Mouse (Mus musculus) cerebellum, adult 11 months (tissue): Measurements from ENCODE around the gene Vav3.

Source experiments
- DNase-seq: peaks from one replicate; pipeline ENCODE4 v3.0.0; 2022

The Vav3 gene

DNA sequence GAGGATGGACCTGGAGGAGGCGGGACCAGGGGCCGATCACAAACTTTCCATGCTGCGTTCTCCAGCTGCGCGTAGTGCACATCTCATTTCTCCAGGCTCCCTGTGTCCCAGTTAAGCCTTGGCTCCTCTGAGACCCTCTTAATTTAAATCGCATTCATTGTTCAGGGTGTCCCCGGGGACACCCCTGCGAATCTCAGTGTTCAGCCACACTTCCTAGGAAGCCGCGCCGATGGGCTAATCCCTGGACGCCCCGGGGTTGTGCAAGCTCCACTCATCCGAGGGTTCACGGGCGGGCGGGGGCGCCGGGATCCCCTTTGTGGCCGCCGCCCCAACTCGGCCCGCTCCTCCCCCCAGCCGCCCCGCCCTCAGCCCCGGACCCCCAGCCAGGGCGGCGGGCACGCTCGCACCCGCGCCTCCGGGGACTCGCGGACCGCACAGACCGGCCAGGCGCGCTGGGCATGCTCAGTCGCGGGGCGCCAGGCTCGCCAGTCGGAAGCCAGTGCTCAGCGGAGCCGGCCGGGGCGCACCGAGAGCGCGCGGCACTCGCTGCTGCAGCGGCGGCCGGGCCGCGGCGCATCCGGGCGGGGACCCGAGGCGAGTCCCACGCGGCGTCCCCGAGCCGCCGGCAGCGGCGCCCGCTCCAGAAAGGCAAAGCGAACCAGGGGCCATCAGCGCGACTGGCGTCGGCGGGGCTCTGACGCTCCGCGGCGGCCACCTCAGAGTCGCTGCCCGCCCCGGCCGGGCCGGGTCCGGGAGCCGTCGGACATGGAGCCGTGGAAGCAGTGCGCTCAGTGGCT, at the start of gene Vav3:
Gene Vav3, plus strand, starts transcription at position 380 of the 797 bp plus-strand sequence.
- DNase-seq, result no peak

DNA sequence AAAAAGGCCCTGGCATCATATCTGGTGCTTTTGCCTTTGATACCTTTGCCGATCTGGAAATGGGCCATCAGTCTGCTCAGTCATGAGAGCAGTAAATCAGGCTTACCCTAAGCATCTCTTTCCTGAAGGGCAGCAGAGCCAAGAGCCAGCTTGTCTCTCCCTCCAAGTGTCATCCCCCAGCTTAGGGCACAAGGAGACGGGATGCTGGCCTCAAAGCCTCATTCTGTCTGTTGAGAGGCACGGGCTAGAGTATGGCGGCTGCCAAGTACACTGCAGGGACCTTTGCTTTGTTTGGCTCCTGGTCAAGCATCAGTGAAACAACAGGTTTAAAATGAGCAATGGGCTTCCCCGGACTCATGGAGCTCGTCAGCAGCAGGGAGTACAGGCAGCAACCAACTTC, 41.6 kb upstream of the Vav3 start:
- no peak for DNase-seq

DNA sequence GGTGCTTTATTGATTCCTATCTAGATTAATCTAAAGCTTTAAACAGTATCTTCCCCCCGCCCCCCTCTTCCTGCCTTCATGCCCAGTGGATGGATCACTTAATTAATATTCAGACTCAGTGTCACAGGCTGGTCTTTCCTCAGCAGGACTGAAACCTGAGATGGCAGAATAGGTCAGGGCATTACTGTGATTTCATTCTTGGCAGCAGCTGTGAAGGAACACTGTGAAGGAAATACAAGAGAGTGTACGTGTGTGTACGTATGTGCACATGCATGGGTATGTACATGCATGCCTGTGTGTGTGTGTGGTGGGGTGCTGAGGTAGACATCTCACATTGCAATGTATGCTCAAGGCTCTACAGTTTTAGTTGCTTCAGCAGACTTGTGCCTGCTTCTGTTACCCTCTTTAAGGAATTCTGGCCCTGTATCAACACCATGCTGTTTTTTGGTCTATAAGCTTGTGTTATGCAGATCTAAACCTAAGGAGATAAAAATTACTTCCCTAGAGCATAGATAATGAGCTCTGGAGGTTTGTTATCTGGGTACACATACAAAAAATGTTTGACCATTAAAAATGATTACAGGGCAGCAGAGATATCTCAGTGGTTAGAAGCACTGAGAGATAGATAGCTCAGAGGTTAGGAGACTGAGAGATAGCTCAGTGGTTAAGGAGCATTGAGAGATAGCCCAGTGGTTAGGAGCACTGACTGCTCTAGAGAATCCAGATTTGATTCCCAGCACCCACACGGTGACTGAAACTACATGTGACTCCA, 41.0 kb upstream of the Vav3 start:
- DNase-seq, result no peak

DNA sequence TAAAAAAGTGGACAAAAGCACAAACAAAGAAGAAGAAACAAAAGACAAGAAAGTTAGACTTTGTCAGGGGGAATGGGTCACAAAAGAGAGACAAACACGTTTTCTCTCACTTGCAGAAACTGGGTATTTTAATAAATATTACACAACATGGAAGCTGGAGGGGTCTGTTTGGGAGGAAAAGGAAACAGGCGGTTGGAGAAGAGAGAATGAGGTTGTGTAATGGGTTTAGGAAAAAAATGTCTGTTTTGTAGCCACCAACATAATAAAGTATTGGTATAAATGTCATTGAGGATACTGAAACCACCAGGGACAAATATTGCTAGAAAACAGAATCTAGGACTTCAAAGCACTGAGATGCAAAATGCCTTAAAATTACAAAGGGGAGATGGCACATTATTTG, 38.4 kb upstream of the Vav3 start:
- DNase-seq, result no peak

DNA sequence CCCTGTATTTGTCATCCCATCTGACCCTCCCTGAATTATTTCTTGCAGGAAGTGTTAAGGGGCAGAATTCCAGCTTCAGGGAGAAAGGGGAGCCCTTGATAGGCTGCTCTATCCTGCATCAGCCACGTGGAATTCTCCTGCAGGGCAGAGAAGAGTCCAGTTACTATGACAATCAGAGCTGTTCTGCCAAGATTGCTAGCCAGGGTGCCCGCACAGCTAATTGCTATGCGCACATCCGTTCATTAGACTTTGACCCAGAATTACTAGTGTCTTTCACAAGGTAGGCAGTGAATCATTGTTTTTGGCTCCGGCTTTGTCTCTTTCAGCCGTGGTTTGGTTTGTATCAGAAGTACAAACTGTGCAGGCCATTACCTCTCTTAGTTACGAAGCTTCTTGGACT, 33.0 kb upstream of the Vav3 start:
- DNase-seq, result no peak

DNA sequence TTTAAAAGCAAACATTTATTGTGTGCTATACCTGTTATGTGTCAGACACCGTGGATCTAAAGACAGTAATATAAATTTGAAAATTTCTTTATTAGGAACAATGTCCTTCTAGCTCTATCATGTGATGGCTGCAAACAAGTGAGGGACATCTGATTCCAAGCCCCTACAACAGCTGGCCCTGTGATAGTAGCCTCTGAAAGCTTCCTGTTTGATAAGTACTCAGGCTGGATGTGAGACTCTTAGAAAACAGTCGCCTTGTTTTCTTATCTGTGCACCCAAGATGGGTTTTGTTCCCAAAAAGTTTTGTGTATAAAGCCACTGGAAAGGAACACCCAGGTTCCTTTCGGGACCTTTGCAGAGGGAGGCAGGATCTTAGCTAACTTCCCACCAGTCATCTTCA, 32.0 kb upstream of the Vav3 start:
- DNase-seq, result no peak

DNA sequence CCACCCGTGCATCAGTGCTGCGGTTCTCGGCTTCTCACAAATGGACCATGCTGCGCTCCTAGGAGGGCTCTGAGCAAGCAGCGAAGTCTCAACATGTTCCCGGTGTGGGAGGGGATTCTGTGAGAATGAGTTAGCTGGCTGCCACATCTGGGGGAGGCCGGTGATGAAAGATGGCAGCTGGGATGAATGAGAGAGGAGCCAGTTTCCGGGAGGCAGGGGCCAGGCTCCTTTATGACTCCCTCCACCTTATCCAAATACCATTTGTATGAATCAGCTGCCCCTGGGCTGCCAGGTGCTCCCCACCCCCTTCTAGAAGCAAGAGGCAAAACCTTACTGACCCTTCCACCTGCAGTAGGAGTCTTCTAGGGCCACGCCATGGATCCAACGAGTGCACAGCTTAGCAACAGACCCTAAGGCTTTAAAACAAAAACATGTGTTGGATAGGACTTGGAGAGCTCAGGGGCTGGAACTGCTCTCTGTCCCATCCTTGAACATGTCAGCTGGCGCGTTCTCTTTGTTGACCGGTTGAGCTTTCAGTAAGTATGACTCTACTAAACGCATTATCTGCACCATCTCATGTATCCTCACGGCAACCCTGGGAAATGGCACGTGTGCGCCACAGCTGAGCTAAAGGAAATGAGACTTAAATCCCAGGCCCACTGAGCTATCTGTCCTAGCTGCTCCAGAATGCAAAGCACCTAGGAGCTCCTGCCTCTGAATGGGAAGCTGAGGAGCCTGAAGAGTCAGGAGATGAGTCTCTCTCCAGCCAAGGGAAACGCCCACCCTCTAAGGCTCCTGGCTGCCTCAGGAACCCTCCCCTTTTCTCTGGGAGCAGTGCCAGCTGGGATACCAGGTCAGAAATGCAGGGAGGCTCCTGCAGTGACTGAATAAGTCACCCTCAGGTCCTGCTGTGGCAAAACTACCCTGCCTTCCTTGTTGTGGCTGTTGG, 30.9 kb upstream of the Vav3 start:
- no peak for DNase-seq

DNA sequence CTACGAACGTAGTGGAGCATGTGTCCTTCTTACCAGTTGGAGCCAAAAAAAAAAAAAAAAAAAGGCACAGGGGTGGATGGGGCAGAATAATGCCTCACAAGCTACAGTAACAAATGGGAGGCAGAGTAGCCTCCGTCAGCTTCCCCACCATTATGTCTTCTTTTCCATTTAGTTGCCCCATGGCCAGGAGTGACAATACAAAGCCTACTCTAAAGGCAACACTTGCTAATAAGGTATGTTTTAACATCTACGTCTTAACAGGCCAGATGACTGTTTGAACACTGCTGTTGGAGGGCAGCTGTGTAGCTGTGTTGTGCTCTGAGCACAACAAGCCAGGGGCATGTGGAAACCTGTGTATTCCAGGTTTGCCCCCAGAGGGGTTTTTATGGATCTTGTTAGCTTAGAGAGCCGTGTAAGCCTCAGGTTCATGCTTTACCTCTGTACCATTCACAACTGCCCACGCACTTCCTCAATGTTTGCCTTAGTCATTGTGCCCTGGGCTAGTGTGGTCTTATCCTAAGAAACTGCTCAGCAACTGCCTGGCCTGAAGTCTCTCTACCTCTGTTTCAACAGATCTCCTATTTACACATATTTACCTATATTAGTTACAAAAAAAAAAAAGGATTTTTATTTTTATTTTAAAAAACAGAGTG, 29.2 kb upstream of the Vav3 start:
- no peak for DNase-seq

DNA sequence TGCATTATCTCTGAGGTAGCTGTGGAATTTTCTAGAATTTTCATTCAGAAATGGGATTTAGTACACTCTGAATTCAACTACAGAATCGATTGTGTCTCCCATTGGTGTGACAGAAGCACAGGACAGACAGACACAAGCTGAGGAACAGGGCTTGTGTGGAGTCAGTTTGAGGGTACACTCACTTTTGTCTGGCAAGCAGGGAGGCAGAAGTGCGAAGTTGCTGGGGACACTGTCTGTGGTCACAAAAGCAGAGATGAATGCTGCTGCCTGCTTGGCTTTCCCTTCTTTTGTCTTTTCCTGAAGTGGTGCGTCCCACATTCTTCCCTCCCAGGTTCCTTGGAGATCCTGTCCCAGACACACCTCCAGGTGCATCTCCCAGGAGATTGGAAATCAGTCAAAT, 28.6 kb upstream of the Vav3 start:
- DNase-seq, result no peak

DNA sequence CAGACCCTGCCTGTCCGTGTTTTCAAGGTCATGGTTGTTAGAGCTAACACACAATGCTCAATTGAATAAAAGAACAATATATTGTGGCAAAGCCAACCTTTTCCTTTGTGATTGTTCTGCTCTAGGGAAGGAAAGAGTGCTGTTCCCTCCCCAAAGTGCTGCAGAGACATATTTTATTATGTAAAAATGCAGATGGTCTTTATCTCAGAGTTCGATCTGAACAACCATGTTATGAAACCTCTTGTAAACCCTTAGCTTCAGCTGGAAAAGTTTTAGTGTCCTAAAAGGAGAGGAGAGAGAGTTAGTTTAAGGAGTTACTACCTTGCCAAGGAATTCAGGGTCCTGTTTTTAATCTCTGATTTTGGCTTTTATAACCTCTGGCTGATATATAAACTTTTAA, 27.0 kb upstream of the Vav3 start:
- no peak for DNase-seq

DNA sequence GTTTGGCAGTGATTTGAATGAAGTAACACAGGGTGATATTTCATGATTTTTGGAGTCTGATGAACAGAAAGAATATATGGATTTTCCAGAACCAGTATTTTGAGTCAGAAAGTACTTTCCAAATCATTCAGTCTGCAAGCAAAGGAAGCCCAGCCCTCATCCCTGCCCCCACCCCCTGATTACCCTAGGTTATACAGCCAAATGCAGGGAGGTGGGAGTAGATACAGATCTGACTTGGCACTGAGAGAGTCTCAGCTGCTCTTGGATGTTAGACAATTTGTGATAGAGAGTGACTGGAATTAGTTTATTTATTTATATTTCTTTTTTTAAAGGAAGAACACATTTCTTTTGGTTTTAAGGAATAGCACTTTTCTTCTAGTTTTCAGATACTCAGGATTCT, 18.2 kb upstream of the Vav3 start:
- DNase-seq, result no peak

DNA sequence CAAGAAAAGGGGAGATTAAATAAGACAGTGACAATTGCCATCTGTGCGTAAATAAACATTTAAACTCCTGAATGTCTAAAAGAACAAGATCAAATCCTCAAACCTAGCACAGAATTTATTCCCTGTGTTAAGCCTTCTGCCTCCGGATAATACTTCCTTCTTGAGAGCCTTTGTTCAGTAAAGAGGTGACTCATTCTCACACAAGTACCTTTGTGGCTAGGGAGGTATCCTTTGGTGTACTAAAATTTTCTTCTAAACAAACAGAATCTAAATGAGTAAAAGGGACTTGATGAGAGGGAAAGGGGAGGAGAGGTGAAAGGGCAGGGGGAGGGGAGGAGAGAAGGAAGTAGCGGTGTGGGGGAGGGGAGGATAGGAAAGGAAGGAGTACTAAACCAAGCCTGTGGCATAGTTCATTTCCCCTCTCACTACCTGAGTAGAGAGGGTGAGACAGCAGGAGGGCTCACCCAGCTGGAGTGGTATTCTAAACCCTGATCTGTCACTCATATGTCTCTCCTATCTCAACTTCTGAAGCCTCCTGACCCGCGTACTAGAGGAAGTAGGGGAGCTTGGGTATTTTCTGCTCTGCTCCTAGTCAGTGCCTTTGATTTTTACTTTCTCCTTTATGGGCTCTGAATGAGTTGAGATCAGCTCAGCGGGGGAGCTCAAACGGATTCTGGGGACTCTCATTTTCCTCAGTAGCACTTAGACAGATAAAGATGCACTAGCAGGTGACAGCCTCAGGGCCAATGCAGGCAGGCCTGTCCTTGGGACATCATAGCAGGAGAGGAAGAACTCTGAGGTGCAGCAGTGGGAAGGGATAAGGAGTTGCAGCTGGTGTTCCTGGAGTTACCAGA, 16.8 kb upstream of the Vav3 start:
- DNase-seq, result no peak

DNA sequence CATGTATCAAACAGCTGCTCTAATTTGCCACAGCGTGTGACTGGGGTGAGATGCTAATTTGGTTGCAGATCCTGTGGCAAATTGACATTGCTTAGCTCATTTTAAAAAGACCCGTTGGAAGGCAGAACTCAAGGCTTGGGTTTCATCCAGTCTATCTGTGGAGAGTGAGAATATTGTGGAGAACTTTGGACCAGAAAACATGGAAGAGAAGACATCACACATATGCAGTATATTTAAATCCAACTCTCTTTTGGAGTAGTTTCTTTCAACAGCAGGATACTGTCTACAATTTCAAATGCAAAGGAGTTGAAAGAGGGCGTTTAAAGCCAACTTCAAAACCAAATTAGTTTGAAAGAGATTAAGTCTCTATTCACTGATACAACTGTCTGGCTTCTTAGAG, 13.3 kb upstream of the Vav3 start:
- no peak for DNase-seq

DNA sequence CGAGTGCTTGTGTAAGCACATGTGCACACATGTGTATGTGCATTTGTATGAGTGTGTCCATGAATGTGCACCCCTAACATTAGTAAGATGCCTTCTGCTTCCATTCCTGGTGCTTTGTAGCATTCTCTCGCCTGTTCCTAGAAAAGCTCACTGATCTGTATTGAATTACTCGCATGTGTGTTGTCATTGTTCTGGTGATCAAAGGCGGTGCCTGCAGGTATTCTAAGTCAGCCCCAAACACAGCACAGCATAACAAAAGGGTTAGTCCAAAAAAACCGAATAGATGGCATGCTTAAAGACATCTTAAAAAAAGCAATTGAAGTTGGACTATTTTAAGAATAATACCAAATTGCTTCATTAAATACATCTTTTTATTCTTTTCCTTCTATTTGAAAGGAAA, 7.7 kb upstream of the Vav3 start:
- no peak for DNase-seq

DNA sequence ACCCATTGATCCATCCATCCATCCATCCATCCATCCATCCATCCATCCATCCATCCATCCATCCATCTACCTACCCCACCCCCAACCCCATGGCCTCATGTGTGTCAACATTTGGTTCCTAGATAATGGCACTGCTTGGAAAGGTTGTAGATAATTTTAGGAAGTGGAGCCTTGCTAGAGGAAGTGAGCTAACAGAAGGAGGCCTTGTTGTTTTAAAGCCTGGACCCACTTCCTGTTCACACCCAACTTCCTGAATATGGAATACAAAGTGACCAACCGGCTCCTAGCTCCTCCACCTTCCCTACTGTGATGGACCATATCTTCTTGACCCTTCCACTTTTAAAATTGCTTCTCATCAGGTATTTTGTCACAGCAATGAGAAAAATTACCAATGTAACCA, 5.0 kb upstream of the Vav3 start:
- DNase-seq, result no peak

DNA sequence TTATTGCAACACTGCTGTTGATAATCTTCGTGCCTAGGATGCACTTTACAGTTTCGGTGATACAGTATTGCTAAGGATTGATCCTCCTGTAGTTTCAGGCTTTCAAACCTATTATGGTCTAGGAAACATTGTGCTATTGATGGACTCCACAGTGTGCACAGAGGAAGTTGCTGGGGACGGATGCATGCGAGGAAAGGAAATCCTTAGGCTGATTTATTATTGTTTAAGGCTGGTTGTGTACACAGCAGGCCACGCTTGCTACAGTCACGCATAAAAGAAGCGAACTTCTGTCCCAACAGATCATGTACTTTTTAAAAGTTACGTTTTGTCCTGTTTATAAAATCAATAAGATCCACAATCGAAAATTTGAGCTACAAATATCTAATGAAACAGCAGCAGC, 1.2 kb upstream of the Vav3 start:
- no peak for DNase-seq

DNA sequence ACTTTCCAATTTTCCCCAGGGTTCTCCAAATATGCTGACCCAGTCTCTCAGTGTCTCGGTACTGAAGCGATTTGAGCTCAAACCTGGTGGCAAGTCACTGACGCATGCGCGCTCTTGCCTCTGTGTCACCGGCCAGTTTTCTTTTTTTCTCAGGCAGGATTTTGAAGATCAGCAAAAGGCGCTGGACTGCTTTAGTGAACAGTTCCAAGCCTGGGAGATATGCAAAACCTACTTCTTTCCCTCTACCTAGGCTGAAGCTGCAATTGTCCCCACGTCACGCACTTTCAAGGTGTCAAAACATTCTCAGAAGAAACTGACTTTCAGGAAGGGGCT, 546 bp upstream of the Vav3 start:
- DNase-seq, result no peak

DNA sequence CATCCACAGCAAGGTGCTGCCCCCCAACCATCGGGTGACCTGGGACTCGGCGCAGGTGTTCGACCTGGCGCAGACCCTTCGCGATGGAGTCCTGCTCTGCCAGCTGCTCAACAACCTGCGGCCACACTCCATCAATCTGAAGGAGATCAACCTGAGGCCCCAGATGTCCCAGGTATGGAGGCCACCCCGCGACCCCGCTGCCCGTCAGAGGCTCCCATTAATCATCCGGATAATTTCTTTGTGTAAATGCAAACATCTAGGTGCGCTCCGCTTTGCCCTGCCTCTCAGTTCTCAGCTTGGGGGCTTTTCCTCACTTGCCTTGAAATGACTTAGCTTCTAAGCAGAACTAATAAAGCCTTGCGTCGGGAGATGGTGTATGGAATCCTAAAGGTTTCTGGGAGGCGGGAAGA, 623 bp downstream of the Vav3 start:
- DNase-seq, result no peak

DNA sequence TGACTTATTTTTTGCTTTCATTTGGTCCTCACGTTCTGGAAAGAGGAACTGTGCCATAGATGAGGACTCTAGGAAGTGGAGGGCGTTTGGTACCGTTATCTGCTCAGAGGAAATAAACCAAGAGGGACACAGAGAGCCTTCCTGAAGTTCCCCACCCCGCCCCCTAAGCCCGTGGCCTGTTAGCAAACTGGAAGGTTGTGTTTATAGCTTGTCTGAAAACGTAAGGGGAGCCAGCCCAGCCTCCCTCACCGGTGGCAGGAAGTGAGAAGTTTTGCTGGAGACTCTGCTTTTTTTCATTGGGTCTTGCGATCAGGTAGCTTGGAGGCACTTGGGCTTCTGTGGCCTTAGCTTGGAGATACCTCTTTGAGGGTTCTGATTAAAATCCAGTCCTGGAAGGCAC, 1.2 kb downstream of the Vav3 start:
- no peak for DNase-seq

DNA sequence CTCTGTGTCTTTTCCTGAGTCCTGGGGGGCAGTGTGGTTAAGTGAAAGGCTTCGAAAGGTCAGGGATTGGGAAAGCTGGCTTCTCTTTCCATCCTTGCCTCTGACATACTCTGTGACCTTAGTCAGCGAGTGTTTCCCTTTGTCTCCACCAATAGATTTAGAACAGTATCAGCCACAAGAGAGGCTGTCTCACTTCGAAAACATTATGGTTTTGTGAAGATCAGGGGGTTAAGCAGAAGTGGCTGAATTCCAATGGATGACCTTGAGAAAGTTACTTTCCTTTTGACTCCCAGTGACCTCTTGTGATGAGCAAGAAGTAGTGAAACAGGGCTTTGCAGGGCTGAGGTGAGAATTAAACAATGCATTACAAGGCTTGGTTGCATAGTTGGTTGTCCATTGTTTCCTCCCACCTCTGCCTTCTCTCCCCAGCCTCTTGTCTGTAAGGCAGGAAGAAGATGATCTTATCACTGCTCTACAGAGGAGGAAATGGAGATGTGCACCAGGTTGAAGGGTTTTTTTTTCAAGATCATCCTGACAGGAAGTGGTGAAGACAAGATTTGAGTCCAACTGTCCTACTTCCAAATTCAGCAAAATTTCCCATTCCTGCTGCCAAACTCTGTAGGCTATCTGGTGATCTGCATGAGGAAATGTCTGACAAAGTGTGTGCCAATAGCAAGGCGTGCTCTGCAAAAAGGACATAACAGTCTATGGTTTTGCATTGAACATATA, 11.7 kb downstream of the Vav3 start:
- DNase-seq, result no peak

DNA sequence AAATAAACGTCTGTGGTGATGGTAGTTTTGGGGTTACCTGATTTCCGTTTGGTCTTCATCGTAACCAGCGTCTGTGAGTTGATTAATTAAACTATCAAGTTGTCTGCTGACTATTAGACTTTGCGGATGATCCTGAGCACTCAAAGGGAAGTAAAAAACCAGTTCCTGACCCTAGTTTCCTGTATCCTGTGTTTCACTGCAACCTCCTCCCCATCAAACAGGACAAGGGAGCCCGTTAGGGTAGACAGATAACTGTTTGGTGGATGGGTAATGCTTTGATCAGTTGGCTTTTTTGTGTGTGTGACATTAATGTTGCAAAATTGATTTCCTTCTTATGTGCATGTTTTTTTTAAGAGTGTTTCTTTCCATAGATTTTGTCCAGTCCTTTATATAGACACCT, 12.2 kb downstream of the Vav3 start:
- no peak for DNase-seq
